Mouse (Mus musculus) CD4-positive naive resting alpha-beta T cell, adult 76 days (primary cell): Measurements from ENCODE around the gene Ssr3. TPM values are rescaled to one million over a fixed set of nuclear protein-coding genes. Genes with fewer than 3 reads are reported as not detected.

Source experiments
- total RNA-seq: library from RNA; stranded (reverse); gene quantifications from one replicate; pipeline ENCODE4 v1.2.4, GENCODE M21; 2023

Gene Ssr3
- 92.6 TPM for total RNA-seq

DNA sequence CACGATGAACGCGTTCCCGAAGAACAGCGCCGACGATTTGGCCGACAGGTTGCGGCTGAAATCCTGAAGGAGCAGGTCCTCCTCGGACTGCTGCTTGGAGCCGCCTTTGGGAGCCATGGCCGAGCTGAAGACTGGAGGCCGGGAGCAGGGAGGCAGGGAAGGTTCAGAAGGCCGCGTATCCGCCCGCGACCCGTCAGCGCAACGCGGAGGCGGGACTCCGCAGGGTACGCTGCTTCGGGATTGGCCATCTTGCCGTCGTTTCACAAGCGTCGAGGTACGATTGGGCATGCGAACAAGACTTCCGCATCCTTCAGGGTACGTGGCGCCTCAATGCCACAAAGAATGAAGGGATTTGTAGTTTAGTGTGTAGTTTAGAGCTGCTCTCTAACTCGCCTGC, at the start of gene Ssr3:
TSS of gene Ssr3 (minus strand) at position 203 of the 397 bp plus-strand sequence.

Other genes starting within 250 kb of the Ssr3 start
- gene Tiparp, start 135.8 kb upstream of the Ssr3 start, total RNA-seq, result 38.8 TPM